Mouse (Mus musculus) heart, adult 2 months (tissue): ENCODE results near the gene Tubb3. TPM values are rescaled to one million over a fixed set of nuclear protein-coding genes. Genes with fewer than 3 reads are reported as not detected.
A peak's percentile ranks its signal among the peaks of the same experiment; 100 is the strongest.

ENCODE experiments used
- DNase-seq, 2 experiments: peaks; one replicate each; pipeline ENCODE4 v3.0.0; 2021
- H3K27ac ChIP-seq: fragments of 200-600 bp; 2 replicates; pipeline ENCODE4 v1.8.1; 2022
- H3K27me3 ChIP-seq: fragments of 200-500 bp; 2 replicates; pipeline ENCODE4 v1.6.1; 2012; ENCODE audit warnings: mild to moderate bottlenecking, low read length, inconsistent platforms, mixed read lengths; ENCODE audit not compliant: control insufficient read depth, insufficient read depth
- H3K36me3 ChIP-seq: fragments of 200-500 bp; 2 replicates; pipeline ENCODE4 v1.6.1; 2012; ENCODE audit warnings: low read length, inconsistent platforms; ENCODE audit not compliant: control insufficient read depth, insufficient read depth
- H3K4me1 ChIP-seq: fragments of 200-500 bp; 2 replicates; pipeline ENCODE4 v1.6.1; 2011; ENCODE audit warnings: low read length; ENCODE audit not compliant: control insufficient read depth, insufficient read depth
- H3K4me3 ChIP-seq: fragments of 200-600 bp; 2 replicates; pipeline ENCODE4 v1.8.1; 2022
- H3K79me2 ChIP-seq: fragments of 200-500 bp; replicated peaks from 2 replicates; pipeline ENCODE4 v1.6.1; 2012; ENCODE audit warnings: mild to moderate bottlenecking, inconsistent platforms, low read length, moderate library complexity, mixed read lengths; ENCODE audit not compliant: control insufficient read depth, insufficient read depth
- H3K9ac ChIP-seq: fragments of 200-500 bp; 2 replicates; pipeline ENCODE4 v1.6.1; 2012; ENCODE audit warnings: low read depth, mild to moderate bottlenecking, control low read depth, inconsistent platforms, low read length, mixed read lengths
- CTCF ChIP-seq: fragments of 200-600 bp; IDR thresholded peaks from 2 replicates; pipeline ENCODE4 v1.8.1; 2022; ENCODE audit warnings: antibody characterized with exemption, mild to moderate bottlenecking, moderate library complexity
- EP300 ChIP-seq: fragments of 200-500 bp; IDR thresholded peaks from 2 replicates; pipeline ENCODE4 v1.6.1; 2011; ENCODE audit warnings: low read depth, low read length, control low read depth; ENCODE audit not compliant: insufficient read depth
- POLR2A ChIP-seq: fragments of 200-500 bp; IDR thresholded peaks from 2 replicates; pipeline ENCODE4 v1.6.1; 2011; ENCODE audit warnings: mild to moderate bottlenecking, low read depth, low read length, control low read depth; ENCODE audit not compliant: insufficient read depth
- WGBS: fragments of 180-500 bp; shearing (Covaris S2); methylation state at CpG from one replicate; pipeline ENCODE4 v1.1.7; 2018; 5-methylcytosine and 5-hydroxymethylcytosine counted together
- intact Hi-C: fragments of 180-260 bp; cut with DNase I; formaldehyde crosslinking; loops from one replicate; pipeline ENCODE4 v1.15.1; 2025
- polyA plus RNA-seq: library from polyadenylated mRNA; depleted of rRNA; stranded (reverse); fragments of >200 nt; gene quantifications from 2 replicates; pipeline ENCODE4 v1.2.3, GENCODE M21; 2012
- total RNA-seq, 2 experiments: library from RNA; stranded (reverse); gene quantifications; 2 replicates each; pipeline ENCODE4 v1.2.3; 2021

Tubb3 gene
- total and polyA plus RNA-seq, 3 experiments = 0.59 to 6.2 TPM; not detected in 1

DNA sequence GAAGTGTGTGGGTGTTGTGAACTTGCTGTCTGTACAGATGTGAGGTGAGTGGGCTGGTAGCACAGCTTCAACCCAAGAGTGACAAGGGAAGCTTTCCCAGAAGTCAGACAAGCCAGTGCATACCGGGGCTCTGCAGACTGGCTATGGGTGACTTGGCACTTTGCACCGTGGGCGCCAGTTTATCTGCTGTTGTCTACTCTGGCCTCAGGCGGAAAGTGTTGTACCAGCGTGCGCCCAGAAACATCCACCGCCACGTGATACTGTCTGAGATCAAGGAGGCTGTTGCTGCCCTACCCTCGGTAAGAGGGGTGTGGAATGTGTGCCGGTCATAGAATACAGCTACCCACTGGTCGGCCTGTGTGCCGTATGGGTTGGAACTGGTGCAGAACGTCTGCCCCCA, 12.9 kb upstream of the Tubb3 start:
- TF ChIP-seq CTCF = no peak
- TF ChIP-seq POLR2A = no peak
- TF ChIP-seq EP300 = no peak
- Histone ChIP-seq H3K27ac (no peak overlapping the region), H3K9ac (no peak overlapping the region), H3K36me3 (no peaks in the 10 kb centered on the region), H3K4me3 (no peak overlapping the region), H3K27me3 (no peaks in the 10 kb centered on the region), H3K4me1 (no peaks in the 10 kb centered on the region), H3K79me2 (no peaks in the 10 kb centered on the region)
- peak in 1 of 2 experiments; percentile 40 for DNase-seq
- intact Hi-C loops = no loop called here
- 74% methylated on average over 13 of the region's 13 CpGs for WGBS

DNA sequence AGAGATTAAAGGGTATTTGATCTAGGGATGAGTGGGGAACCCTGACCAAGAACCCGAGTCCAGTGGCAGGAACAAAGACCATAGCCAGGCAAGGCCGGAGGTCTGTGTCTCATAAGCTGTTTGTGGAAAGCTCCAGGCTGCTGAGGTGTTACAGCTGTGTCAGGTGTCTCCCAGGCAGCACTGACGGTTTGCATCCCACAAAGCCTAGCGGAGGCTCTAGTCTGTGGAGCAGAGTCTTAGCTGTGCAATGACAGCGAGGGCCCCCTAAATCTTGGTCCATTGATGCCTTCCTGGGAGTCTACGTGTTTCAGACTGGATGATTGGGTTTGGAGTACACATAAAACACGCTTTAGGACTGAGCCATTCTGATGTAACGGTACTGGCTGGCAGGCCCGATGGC, 9.3 kb upstream of the Tubb3 start:
- TF ChIP-seq POLR2A (no peak), EP300 (no peak), CTCF (no peak)
- no peaks in the 10 kb centered on the region for H3K27me3 ChIP-seq
- H3K4me1 ChIP-seq = no peaks in the 10 kb centered on the region
- H3K36me3 ChIP-seq = no peaks in the 10 kb centered on the region
- no peak overlapping the region for H3K9ac ChIP-seq
- DNase-seq = no peak
- 93% methylated on average over 9 of the region's 9 CpGs for WGBS
- H3K4me3 ChIP-seq = no peak overlapping the region
- H3K79me2 ChIP-seq = no peaks in the 10 kb centered on the region
- no peak overlapping the region for H3K27ac ChIP-seq
- intact Hi-C loops = no loop called here

- Histone ChIP-seq H3K79me2 (no peaks in the 10 kb centered on the region), H3K27me3 (no peaks in the 10 kb centered on the region), H3K4me1 (no peaks in the 10 kb centered on the region), H3K9ac (no peak overlapping the region), H3K27ac (no peak overlapping the region), H3K36me3 (no peaks in the 10 kb centered on the region), H3K4me3 (no peak overlapping the region)
- TF ChIP-seq EP300 = no peak
- TF ChIP-seq CTCF = no peak
- no peak for TF ChIP-seq POLR2A
- DNase-seq = no peak
- 49% methylated on average over 9 of the region's 9 CpGs for WGBS
- intact Hi-C loops = no loop called here
Observed at GRCm38 (mm10) chr8:123402730-123403326, 8.4 kb upstream of the Tubb3 start.

DNA sequence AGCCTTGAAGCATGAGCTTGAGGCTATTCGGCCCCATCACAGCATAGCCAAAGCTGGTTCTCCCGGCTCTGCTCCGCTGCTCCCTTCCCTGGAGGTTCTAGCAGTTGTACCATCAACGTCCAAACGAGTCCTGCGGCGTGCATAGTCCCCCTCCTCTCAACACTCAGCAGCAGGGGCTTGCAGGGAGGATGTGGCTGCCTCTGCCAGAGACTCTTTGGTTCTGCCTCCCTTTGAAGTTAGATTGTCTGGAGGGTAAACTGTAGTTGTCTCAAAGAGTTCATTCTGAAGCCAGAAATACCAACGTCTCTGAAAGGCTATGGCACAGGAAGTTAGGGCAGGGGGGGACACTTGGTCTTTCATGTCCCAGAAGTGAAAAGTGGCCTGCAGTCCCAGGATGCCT, 6.7 kb upstream of the Tubb3 start:
- Histone ChIP-seq H3K27ac (no peak overlapping the region), H3K79me2 (no peaks in the 10 kb centered on the region), H3K4me1 (no peaks in the 10 kb centered on the region), H3K9ac (no peak overlapping the region), H3K4me3 (no peak overlapping the region), H3K36me3 (no peaks in the 10 kb centered on the region), H3K27me3 (no peaks in the 10 kb centered on the region)
- DNase-seq = no peak
- intact Hi-C loops = no loop called here
- TF ChIP-seq EP300 (no peak), CTCF (no peak), POLR2A (no peak)
- WGBS = 49% methylated on average over 8 of the region's 8 CpGs

GRCm38 (mm10) chr8:123406786-123407185, 4.4 kb upstream of the Tubb3 start, which contains the start of gene Mc1r:
TSS of gene Mc1r (plus strand) at chr8:123407107.
- peak; percentile 44 to 72 for DNase-seq
- Histone ChIP-seq H3K27me3 (peaks cover 8% of the 10 kb centered on the region; the same call in 1 of the 2 replicates), H3K4me1 (no peaks in the 10 kb centered on the region; the same call in 1 of the 2 replicates), H3K27ac (no peak within 1 kb of the TSS), H3K9ac (no peak within 1 kb of the TSS), H3K79me2 (no peaks in the 10 kb centered on the region), H3K4me3 (no peak within 1 kb of the TSS), H3K36me3 (no peaks in the 10 kb centered on the region)
- WGBS = 11% methylated on average over 4 of the region's 4 CpGs
- TF ChIP-seq CTCF = no peak; the same call in 1 of the 2 replicates
- TF ChIP-seq POLR2A = no peak
- TF ChIP-seq EP300 = no peak
- intact Hi-C loops = no loop called here

GRCm38 (mm10) chr8:123407612-123408011, 3.6 kb upstream of the Tubb3 start:
- no peak overlapping the region for H3K27ac ChIP-seq
- no peak overlapping the region for H3K9ac ChIP-seq
- intact Hi-C loops = no loop called here
- peaks cover 8% of the 10 kb centered on the region; the same call in 1 of the 2 replicates for H3K27me3 ChIP-seq
- WGBS = 83% methylated on average over 13 of the region's 13 CpGs
- H3K36me3 ChIP-seq = no peaks in the 10 kb centered on the region
- no peaks in the 10 kb centered on the region for H3K79me2 ChIP-seq
- H3K4me1 ChIP-seq = no peaks in the 10 kb centered on the region; the same call in 1 of the 2 replicates
- DNase-seq = peak in 1 of 2 experiments; percentile 1
- TF ChIP-seq POLR2A = no peak
- TF ChIP-seq EP300 = no peak
- TF ChIP-seq CTCF = no peak
- H3K4me3 ChIP-seq = no peak overlapping the region
